Mouse (Mus musculus) liver, embryonic 14.5 days (tissue): ENCODE data around the gene Pam16. TPM values are rescaled to one million over a fixed set of nuclear protein-coding genes. Genes with fewer than 3 reads are reported as not detected.

Experiments
- ATAC-seq: fragments of 200-750 bp; cut with Nextera tagmentation; 2 replicates; pipeline ENCODE4 v1.8.0; 2017; ENCODE audit warnings: moderate number of reproducible peaks, mild to moderate bottlenecking, moderate library complexity; ENCODE audit not compliant: insufficient read depth
- DNase-seq, 3 experiments: peaks; one replicate each; pipeline ENCODE4 v3.0.0-alpha.2; 2012 to 2013; ENCODE audit warnings: low read depth in 3 of 3, low spot score in 3 of 3
- H3K27ac ChIP-seq: fragments of 300-500 bp; sonication (generic); 2 replicates; pipeline ENCODE4 v1.5.1; 2014; ENCODE audit warnings: moderate library complexity, mild to moderate bottlenecking, control low read depth, inconsistent platforms
- H3K27me3 ChIP-seq: fragments of 300-500 bp; sonication (generic); 2 replicates; pipeline ENCODE4 v1.6.1; 2014; ENCODE audit warnings: mild to moderate bottlenecking, low read length, moderate library complexity; ENCODE audit not compliant: control insufficient read depth, insufficient read depth
- H3K36me3 ChIP-seq: fragments of 300-500 bp; sonication (generic); replicated peaks from 2 replicates; pipeline ENCODE4 v1.6.1; 2014; ENCODE audit warnings: low read depth; ENCODE audit not compliant: control insufficient read depth, insufficient read depth
- H3K4me1 ChIP-seq, 2 experiments: fragments of 200-500 bp in 1 of 2; fragments of 300-500 bp in 1 of 2; sonication (generic) in 1 of 2; replicated peaks; 2 replicates each; pipeline ENCODE4 v1.6.1; 2012 to 2014; ENCODE audit warnings: antibody characterized with exemption in 1 of 2, inconsistent platforms in 1 of 2, low read length in 1 of 2; ENCODE audit not compliant: control insufficient read depth in 2 of 2, insufficient read depth in 2 of 2
- H3K4me2 ChIP-seq: fragments of 300-500 bp; sonication (generic); 2 replicates; pipeline ENCODE4 v1.6.1; 2014; ENCODE audit warnings: low read depth, mild to moderate bottlenecking, control low read depth, moderate library complexity
- H3K4me3 ChIP-seq, 2 experiments: fragments of 200-500 bp in 1 of 2; fragments of 300-500 bp in 1 of 2; sonication (generic) in 1 of 2; 2 replicates each; pipeline ENCODE4 v1.5.1; 2012 to 2014; ENCODE audit warnings: low read depth in 2 of 2, low read length in 2 of 2, mild to moderate bottlenecking in 2 of 2, control low read depth in 1 of 2, inconsistent platforms in 1 of 2, moderate library complexity in 1 of 2; ENCODE audit not compliant: insufficient read depth in 1 of 2
- H3K9ac ChIP-seq: fragments of 300-500 bp; sonication (generic); replicated peaks from 2 replicates; pipeline ENCODE4 v1.6.1; 2014; ENCODE audit warnings: mild to moderate bottlenecking, control low read depth, moderate library complexity
- H3K9me3 ChIP-seq: fragments of 300-500 bp; sonication (generic); 2 replicates; pipeline ENCODE4 v1.6.1; 2016; ENCODE audit warnings: low read length, mixed read lengths; ENCODE audit not compliant: control insufficient read depth
- CTCF ChIP-seq: IDR thresholded peaks from 2 replicates; pipeline ENCODE4 v1.5.1; 2016; ENCODE audit warnings: antibody characterized with exemption, low read depth, control low read depth
- EP300 ChIP-seq: IDR thresholded peaks from 2 replicates; pipeline ENCODE4 v1.6.1; 2016; ENCODE audit warnings: antibody characterized with exemption, low read depth
- WGBS: fragments of 180-500 bp; shearing (Covaris S2); extraction: QIAGEN DNeasy Blood & Tissue Kit; methylation state at CpG from one replicate; pipeline ENCODE4 v1.1.7; 2014; ENCODE audit not compliant: insufficient replicate concordance; 5-methylcytosine and 5-hydroxymethylcytosine counted together
- polyA plus RNA-seq, 2 experiments: library from polyadenylated mRNA; depleted of rRNA in 1 of 2; stranded (reverse) in 1 of 2; unstranded in 1 of 2; fragments of >200 nt; fragmentation: Nextera tagmentation in 1 of 2; extraction: Ambion mirVana in 1 of 2; gene quantifications; 2 replicates each; pipeline versions ENCODE4 v1.2.1 to v1.2.3; 2012 to 2014

Pam16 gene
- polyA plus RNA-seq, 2 experiments, result 41.3 to 64.4 TPM

- Histone ChIP-seq H3K36me3 (no peaks in the 10 kb centered on the region), H3K9ac (no peak overlapping the region)
- WGBS, result 71% methylated on average over 1 of the region's 1 CpGs
Measured at GRCm38 (mm10) chr16:4651081-4651480, 26.3 kb upstream of the Pam16 start.

GRCm38 (mm10) chr16:4650161-4650560 is 25.4 kb upstream of the Pam16 start:
- Histone ChIP-seq H3K9ac (no peak overlapping the region), H3K36me3 (no peaks in the 10 kb centered on the region), H3K9me3 (no peaks in the 10 kb centered on the region), H3K27me3 (no peaks in the 10 kb centered on the region), H3K4me3 (no peak overlapping the region), H3K27ac (no peak overlapping the region), H3K4me2 (no peak overlapping the region), H3K4me1 (0 out of 4 replicates have a peak, but pooled peaks cover 0 to 2% of the 10 kb centered on the region in 2 experiments)
- WGBS, result 74% methylated on average over 3 of the region's 3 CpGs
- no peak for TF ChIP-seq CTCF
- TF ChIP-seq EP300, result no peak
- no peak for DNase-seq
- ATAC-seq, result no peak

More at GRCm38 (mm10) chr16:4651081-4651480, 26.3 kb upstream of the Pam16 start:
- DNase-seq (no peak), ATAC-seq (no peak)
- H3K27me3 ChIP-seq, result no peaks in the 10 kb centered on the region
- no peaks in the 10 kb centered on the region for H3K9me3 ChIP-seq
- H3K4me3 ChIP-seq, result no peak overlapping the region
- no peak overlapping the region for H3K4me2 ChIP-seq
- TF ChIP-seq EP300, result no peak
- TF ChIP-seq CTCF, result no peak
- peaks cover 0 to 8% of the 10 kb centered on the region in 2 experiments; a peak in 1 of 4 replicates for H3K4me1 ChIP-seq
- no peak overlapping the region for H3K27ac ChIP-seq

- Histone ChIP-seq H3K27ac (no peak overlapping the region), H3K9ac (no peak overlapping the region), H3K9me3 (no peaks in the 10 kb centered on the region), H3K27me3 (no peaks in the 10 kb centered on the region), H3K4me2 (no peak overlapping the region), H3K4me3 (no peak overlapping the region), H3K36me3 (no peaks in the 10 kb centered on the region), H3K4me1 (no peaks in the 10 kb centered on the region)
- TF ChIP-seq CTCF, result no peak
- no peak for TF ChIP-seq EP300
- DNase-seq, result no peak
- ATAC-seq, result no peak
- 81% methylated on average over 11 of the region's 11 CpGs for WGBS
Measured at GRCm38 (mm10) chr16:4649692-4650091, 24.9 kb upstream of the Pam16 start.

- no peaks in the 10 kb centered on the region for H3K9me3 ChIP-seq
- no peaks in the 10 kb centered on the region for H3K27me3 ChIP-seq
- H3K4me3 ChIP-seq, result no peak overlapping the region
- no peak overlapping the region for H3K9ac ChIP-seq
- ATAC-seq (no peak), DNase-seq (no peak)
- H3K4me2 ChIP-seq, result no peak overlapping the region
- H3K4me1 ChIP-seq, result no peaks in the 10 kb centered on the region
- no peak for TF ChIP-seq EP300
- no peak for TF ChIP-seq CTCF
- H3K27ac ChIP-seq, result no peak overlapping the region
- H3K36me3 ChIP-seq, result no peaks in the 10 kb centered on the region
- WGBS, result 77% methylated on average over 5 of the region's 5 CpGs
Measured at GRCm38 (mm10) chr16:4649211-4649610, 24.4 kb upstream of the Pam16 start.

- H3K4me2 ChIP-seq, result no peak overlapping the region
- H3K9me3 ChIP-seq, result no peaks in the 10 kb centered on the region
- DNase-seq (no peak), ATAC-seq (no peak)
- TF ChIP-seq CTCF (no peak), EP300 (no peak)
- 82% methylated on average over 28 of the region's 28 CpGs for WGBS
- H3K4me1 ChIP-seq, result no peaks in the 10 kb centered on the region
- no peak overlapping the region for H3K4me3 ChIP-seq
- no peaks in the 10 kb centered on the region for H3K36me3 ChIP-seq
- H3K27me3 ChIP-seq, result no peaks in the 10 kb centered on the region
- no peak overlapping the region for H3K27ac ChIP-seq
- H3K9ac ChIP-seq, result no peak overlapping the region
Measured at GRCm38 (mm10) chr16:4648416-4649023, 23.7 kb upstream of the Pam16 start.
